Mouse (Mus musculus): Measurements from ENCODE around the gene Rasl10a. TPM values are rescaled to one million over a fixed set of nuclear protein-coding genes. Genes with fewer than 3 reads are reported as not detected.

The Rasl10a gene
- total and polyA plus RNA-seq, 2 experiments from 2014 or later, result 4.7 to 4.8 TPM

DNA sequence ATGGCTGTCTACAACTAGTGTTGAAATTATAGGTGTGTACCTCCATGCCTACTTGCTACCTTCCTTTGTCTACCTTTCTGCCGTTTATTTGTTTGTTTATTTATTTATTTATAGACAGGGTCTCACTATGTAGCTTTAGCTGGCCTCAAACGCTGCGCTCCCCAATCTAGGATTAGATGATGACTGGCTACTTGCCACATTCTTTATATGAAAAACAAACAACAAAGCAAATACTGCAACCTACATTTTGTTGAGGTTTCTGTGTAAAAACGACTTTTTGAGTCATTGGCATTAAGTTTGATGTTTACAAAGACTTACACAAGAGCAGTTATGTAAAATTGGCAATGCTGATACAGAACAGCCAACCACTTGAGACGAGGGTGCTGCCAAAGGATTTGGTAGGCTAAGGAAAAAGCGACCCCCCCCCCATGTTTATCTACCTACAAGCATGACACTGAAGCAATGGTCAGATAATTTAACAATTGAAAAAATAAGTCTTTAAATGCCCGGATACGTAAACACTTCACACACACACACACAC, 38.6 kb downstream of the Rasl10a start:
- DNase-seq (ENCODE audit: low spot score), result no peak
- H3K4me3 ChIP-seq (ENCODE audit: low read length), result peak overlapping the region; percentile 98; the same call in 1 of the 2 replicates
- peaks cover 3% of the 10 kb centered on the region; the same call in 1 of the 2 replicates for H3K36me3 ChIP-seq (ENCODE audit: insufficient read depth, low read length)
- H3K4me2 ChIP-seq (ENCODE audit: low read depth, low read length), result peak overlapping the region; percentile 89
- H3K27me3 ChIP-seq (ENCODE audit: insufficient read depth, low read length), result no peaks in the 10 kb centered on the region
- 50% methylated on average over 8 of the region's 8 CpGs for WGBS
- H3K9ac ChIP-seq (replicated peaks; ENCODE audit: low read length), result no peak overlapping the region
- no peaks in the 10 kb centered on the region for H3K9me3 ChIP-seq (ENCODE audit: low read length)
- TF ChIP-seq CTCF (IDR thresholded peaks at IDR 0.05; ENCODE audit: low read depth), result no peak
- H3K27ac ChIP-seq, result no peak overlapping the region
- ATAC-seq, result no peak
- peaks cover 18% of the 10 kb centered on the region for H3K4me1 ChIP-seq (ENCODE audit: insufficient read depth, low read length)

- under 1% methylated on average over 44 of the region's 44 CpGs for WGBS
- ATAC-seq, result no peak
Observed at GRCm38 (mm10) chr11:5098035-5098735, 40.3 kb downstream of the Rasl10a start.

GRCm38 (mm10) chr11:5098736-5099542, 41.0 kb downstream of the Rasl10a start, which contains the start of the genes Rhbdd3 and Ewsr1:
TSS of gene Rhbdd3 (plus strand) at chr11:5098926.
TSS of gene Ewsr1 (minus strand) at chr11:5099266.
- DNase-seq (ENCODE audit: low spot score) (peak; percentile 97), ATAC-seq (peak; percentile 92)
- H3K36me3 ChIP-seq (ENCODE audit: insufficient read depth, low read length), result peaks cover 2% of the 10 kb centered on the region; the same call in 1 of the 2 replicates
- H3K9me3 ChIP-seq (ENCODE audit: low read length), result no peaks in the 10 kb centered on the region
- H3K27ac ChIP-seq, result peak within 1 kb of the TSS; percentile 98
- no peaks in the 10 kb centered on the region for H3K27me3 ChIP-seq (ENCODE audit: insufficient read depth, low read length)
- peaks cover 18% of the 10 kb centered on the region for H3K4me1 ChIP-seq (ENCODE audit: insufficient read depth, low read length)
- under 1% methylated on average over 87 of the region's 92 CpGs for WGBS
- no peak for TF ChIP-seq CTCF (IDR thresholded peaks at IDR 0.05; ENCODE audit: low read depth)
- peak within 1 kb of the TSS; percentile 91 for H3K9ac ChIP-seq (replicated peaks; ENCODE audit: low read length)
- H3K4me2 ChIP-seq (ENCODE audit: low read depth, low read length), result peak within 1 kb of the TSS; percentile 89
- H3K4me3 ChIP-seq (ENCODE audit: low read length), result peak within 1 kb of the TSS; percentile 98

More at GRCm38 (mm10) chr11:5098035-5098735, 40.3 kb downstream of the Rasl10a start:
- H3K4me3 ChIP-seq (ENCODE audit: low read length), result peak overlapping the region; percentile 98
- H3K27ac ChIP-seq, result peak overlapping the region; percentile 98
- no peaks in the 10 kb centered on the region for H3K27me3 ChIP-seq (ENCODE audit: insufficient read depth, low read length)
- H3K4me1 ChIP-seq (ENCODE audit: insufficient read depth, low read length), result peaks cover 18% of the 10 kb centered on the region
- H3K9me3 ChIP-seq (ENCODE audit: low read length), result no peaks in the 10 kb centered on the region
- DNase-seq (ENCODE audit: low spot score), result peak; percentile 36
- TF ChIP-seq CTCF (IDR thresholded peaks at IDR 0.05; ENCODE audit: low read depth), result no peak
- H3K9ac ChIP-seq (replicated peaks; ENCODE audit: low read length), result peak overlapping the region; percentile 91
- H3K36me3 ChIP-seq (ENCODE audit: insufficient read depth, low read length), result no peaks in the 10 kb centered on the region
- peak overlapping the region; percentile 89 for H3K4me2 ChIP-seq (ENCODE audit: low read depth, low read length)

GRCm38 (mm10) chr11:5099576-5100183, 41.8 kb downstream of the Rasl10a start:
- Histone ChIP-seq H3K9me3 (ENCODE audit: low read length) (no peaks in the 10 kb centered on the region), H3K27ac (peak overlapping the region; percentile 98), H3K9ac (replicated peaks; ENCODE audit: low read length) (peak overlapping the region; percentile 91), H3K4me1 (ENCODE audit: insufficient read depth, low read length) (peaks cover 18% of the 10 kb centered on the region), H3K4me3 (ENCODE audit: low read length) (peak overlapping the region; percentile 98), H3K36me3 (ENCODE audit: insufficient read depth, low read length) (peaks cover 8% of the 10 kb centered on the region; the same call in 1 of the 2 replicates), H3K4me2 (ENCODE audit: low read depth, low read length) (peak overlapping the region; percentile 89), H3K27me3 (ENCODE audit: insufficient read depth, low read length) (no peaks in the 10 kb centered on the region)
- 0% methylated on average over 30 of the region's 31 CpGs for WGBS
- TF ChIP-seq CTCF (IDR thresholded peaks at IDR 0.05; ENCODE audit: low read depth), result no peak
- peak; percentile 88 for DNase-seq (ENCODE audit: low spot score)
- peak; percentile 75 for ATAC-seq

DNA sequence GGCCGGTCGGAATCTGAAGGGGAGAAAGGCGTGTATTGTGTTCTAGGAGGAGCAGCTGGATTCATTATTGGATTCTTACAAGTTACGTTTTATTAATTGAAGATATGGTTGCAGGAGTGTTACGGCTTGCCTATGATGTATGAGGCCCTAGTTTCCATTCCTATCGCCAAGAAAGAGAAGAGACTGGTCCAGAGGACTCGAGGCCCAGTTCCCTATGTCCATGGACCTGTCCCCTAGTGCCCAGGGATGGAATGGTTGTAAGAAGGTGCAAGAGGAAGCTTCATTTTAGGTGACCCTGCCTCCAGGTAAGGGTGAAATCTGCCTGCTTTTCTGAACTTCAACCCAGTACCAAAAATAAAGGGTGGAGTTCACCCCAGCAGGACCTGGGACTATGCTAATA, 42.4 kb downstream of the Rasl10a start:
- H3K4me1 ChIP-seq (ENCODE audit: insufficient read depth, low read length), result peaks cover 18% of the 10 kb centered on the region
- no peaks in the 10 kb centered on the region for H3K27me3 ChIP-seq (ENCODE audit: insufficient read depth, low read length)
- no peaks in the 10 kb centered on the region for H3K9me3 ChIP-seq (ENCODE audit: low read length)
- ATAC-seq (no peak), DNase-seq (ENCODE audit: low spot score) (peak; percentile 27)
- peak; percentile 54 for TF ChIP-seq CTCF (IDR thresholded peaks at IDR 0.05; ENCODE audit: low read depth)
- H3K4me3 ChIP-seq (ENCODE audit: low read length), result peak overlapping the region; percentile 98
- peak overlapping the region; percentile 98 for H3K27ac ChIP-seq
- peak overlapping the region; percentile 91 for H3K9ac ChIP-seq (replicated peaks; ENCODE audit: low read length)
- H3K36me3 ChIP-seq (ENCODE audit: insufficient read depth, low read length), result peaks cover 12% of the 10 kb centered on the region; the same call in 1 of the 2 replicates
- under 1% methylated on average over 7 of the region's 7 CpGs for WGBS
- H3K4me2 ChIP-seq (ENCODE audit: low read depth, low read length), result peak overlapping the region; percentile 89

DNA sequence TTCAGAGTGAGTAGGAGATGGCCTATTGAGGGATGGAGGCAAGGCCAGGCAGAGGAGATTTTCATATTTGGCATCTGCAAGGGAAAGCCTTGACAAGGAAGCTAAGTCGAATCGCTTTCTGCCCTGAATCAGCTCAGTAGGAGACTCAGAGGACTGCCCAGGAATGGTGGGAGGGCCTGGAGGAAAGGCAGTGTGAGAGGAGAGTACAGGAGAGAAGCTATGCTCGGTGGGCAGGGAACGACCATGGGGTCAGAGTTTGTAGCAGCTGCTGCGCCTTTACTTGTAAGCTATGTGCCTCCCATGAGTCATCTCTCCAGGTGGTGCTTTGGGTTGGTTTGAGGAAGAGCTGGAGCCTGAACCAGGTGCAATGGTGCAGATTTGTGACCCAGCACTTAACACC, 42.9 kb downstream of the Rasl10a start:
- no peak for ATAC-seq
- peak overlapping the region; percentile 98 for H3K27ac ChIP-seq
- H3K9me3 ChIP-seq (ENCODE audit: low read length), result no peaks in the 10 kb centered on the region
- no peak for TF ChIP-seq CTCF (IDR thresholded peaks at IDR 0.05; ENCODE audit: low read depth)
- peaks cover 18% of the 10 kb centered on the region for H3K4me1 ChIP-seq (ENCODE audit: insufficient read depth, low read length)
- WGBS, result 35% methylated on average over 5 of the region's 5 CpGs
- H3K36me3 ChIP-seq (ENCODE audit: insufficient read depth, low read length), result peaks cover 12% of the 10 kb centered on the region; the same call in 1 of the 2 replicates
- H3K27me3 ChIP-seq (ENCODE audit: insufficient read depth, low read length), result no peaks in the 10 kb centered on the region
- H3K9ac ChIP-seq (replicated peaks; ENCODE audit: low read length), result peak overlapping the region; percentile 91
- H3K4me3 ChIP-seq (ENCODE audit: low read length), result peak overlapping the region; percentile 98; the same call in 1 of the 2 replicates
- no peak for DNase-seq (ENCODE audit: low spot score)
- H3K4me2 ChIP-seq (ENCODE audit: low read depth, low read length), result peak overlapping the region; percentile 89

Measured in hindbrain, postnatal 0 days (tissue).